Mouse (Mus musculus): Measurements from ENCODE around the gene Srrm2.
"Not testable (repeated sequence)": the region's sequence is repeated elsewhere in the genome, so short reads cannot be mapped to it uniquely, and the experiment has no call there.

Srrm2 gene

GRCm38 (mm10) chr17:23770493-23770892, 19.8 kb upstream of the Srrm2 start:
- DNase-seq (ENCODE audit: low spot score) = peak; percentile 24

- peak; percentile 41 for DNase-seq (ENCODE audit: low spot score)
Observed at GRCm38 (mm10) chr17:23770896-23771283, 19.4 kb upstream of the Srrm2 start.

GRCm38 (mm10) chr17:23771284-23772218, 18.8 kb upstream of the Srrm2 start, which contains the start of gene Flywch1:
Flywch1 (minus strand) TSS chr17:23771602.
- DNase-seq (ENCODE audit: low spot score) = peak; percentile 99

GRCm38 (mm10) chr17:23772219-23772556, 18.1 kb upstream of the Srrm2 start:
- DNase-seq (ENCODE audit: low spot score) = not testable (repeated sequence)

GRCm38 (mm10) chr17:23773676-23774075, 16.7 kb upstream of the Srrm2 start:
- no peak for DNase-seq (ENCODE audit: low spot score)

- DNase-seq (ENCODE audit: low spot score) = no peak
Observed at GRCm38 (mm10) chr17:23774090-23774489, 16.2 kb upstream of the Srrm2 start.

- DNase-seq (ENCODE audit: low spot score) = no peak
Observed at GRCm38 (mm10) chr17:23776216-23776615, 14.1 kb upstream of the Srrm2 start.

- no peak for DNase-seq (ENCODE audit: low spot score)
Observed at GRCm38 (mm10) chr17:23777141-23777540, 13.2 kb upstream of the Srrm2 start.

- DNase-seq (ENCODE audit: low spot score) = no peak
Observed at GRCm38 (mm10) chr17:23778447-23778846, 11.9 kb upstream of the Srrm2 start.

GRCm38 (mm10) chr17:23783352-23783751, 7.0 kb upstream of the Srrm2 start:
- DNase-seq (ENCODE audit: low spot score) = no peak

GRCm38 (mm10) chr17:23785561-23786471, 4.5 kb upstream of the Srrm2 start, which contains the start of gene Flywch2:
Flywch2 (minus strand) TSS chr17:23786081.
- DNase-seq (ENCODE audit: low spot score) = peak; percentile 50

- peak; percentile 48 for DNase-seq (ENCODE audit: low spot score)
Observed at GRCm38 (mm10) chr17:23786510-23786931, 3.8 kb upstream of the Srrm2 start.

GRCm38 (mm10) chr17:23788973-23789372, 1.4 kb upstream of the Srrm2 start:
- DNase-seq (ENCODE audit: low spot score) = no peak

GRCm38 (mm10) chr17:23789749-23790268, 523 bp upstream of the Srrm2 start:
- DNase-seq (ENCODE audit: low spot score) = no peak

GRCm38 (mm10) chr17:23791079-23791357, 686 bp downstream of the Srrm2 start:
- DNase-seq (ENCODE audit: low spot score) = no peak

GRCm38 (mm10) chr17:23795323-23795722, 5.0 kb downstream of the Srrm2 start:
- no peak for DNase-seq (ENCODE audit: low spot score)

GRCm38 (mm10) chr17:23797316-23797715, 7.0 kb downstream of the Srrm2 start:
- no peak for DNase-seq (ENCODE audit: low spot score)

- DNase-seq (ENCODE audit: low spot score) = no peak
Observed at GRCm38 (mm10) chr17:23801627-23802026, 11.3 kb downstream of the Srrm2 start.

- DNase-seq (ENCODE audit: low spot score) = peak; percentile 100
Observed at GRCm38 (mm10) chr17:23802746-23803365, 12.5 kb downstream of the Srrm2 start.

- DNase-seq (ENCODE audit: low spot score) = peak; percentile 89
Observed at GRCm38 (mm10) chr17:23803366-23804041, 13.2 kb downstream of the Srrm2 start.

- peak; percentile 39 for DNase-seq (ENCODE audit: low spot score)
Observed at GRCm38 (mm10) chr17:23804426-23805085, 14.2 kb downstream of the Srrm2 start.
